Mouse (Mus musculus) cerebellum, postnatal 25 days (tissue): ENCODE results near the gene Fam83f.
A peak's percentile ranks its signal among the peaks of the same experiment; 100 is the strongest.

Source experiments
- DNase-seq, 2 experiments: peaks; one replicate each; pipeline ENCODE4 v3.0.0; 2021; ENCODE audit warnings: mixed read lengths in 2 of 2

Fam83f gene

DNA sequence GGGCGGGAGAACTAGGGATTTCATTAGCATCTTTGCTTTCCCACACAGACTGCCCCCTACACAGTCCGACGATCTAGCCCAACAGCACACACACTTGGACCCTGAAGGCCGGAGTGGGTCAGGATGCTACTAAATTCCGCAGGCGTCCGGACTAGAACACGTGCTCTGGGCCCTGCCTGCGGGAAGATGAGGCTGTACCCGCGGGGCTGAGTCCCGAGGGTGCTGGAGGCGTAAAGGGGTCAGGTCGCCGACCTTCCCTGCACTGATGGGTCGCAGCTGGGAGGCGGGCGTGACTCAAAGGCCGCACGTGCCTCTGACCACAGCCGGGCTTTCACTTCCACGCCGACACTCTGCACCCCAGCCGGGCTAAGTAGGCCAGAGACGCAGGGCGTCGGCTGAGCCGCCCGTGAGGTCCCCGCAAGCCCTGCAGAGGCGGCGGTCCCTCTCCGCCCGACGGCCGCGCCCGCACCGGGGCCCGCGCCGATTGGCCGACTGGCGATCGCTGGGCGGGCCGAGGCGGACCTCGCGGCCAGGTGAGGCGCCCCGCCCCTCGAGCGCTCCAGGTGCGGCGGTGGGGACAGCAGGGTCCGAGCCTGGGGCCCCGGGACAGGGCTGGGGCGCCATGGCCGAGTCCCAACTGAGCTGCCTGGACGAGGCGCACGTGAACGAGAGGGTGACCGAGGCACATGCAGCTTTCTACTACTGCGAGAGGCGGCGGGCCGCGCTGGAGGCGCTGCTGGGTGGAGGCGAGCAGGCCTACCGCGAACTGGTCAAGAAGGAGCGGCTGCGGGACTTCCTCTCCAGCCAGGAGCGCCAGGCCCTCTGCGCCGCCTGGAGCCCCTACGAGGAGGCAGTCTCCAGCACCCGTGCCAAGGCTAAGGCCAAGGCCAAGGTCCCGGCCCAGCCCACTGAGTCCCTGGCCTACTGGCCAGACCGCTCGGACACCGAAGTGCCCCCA is at the start of gene Fam83f:
TSS of gene Fam83f (plus strand) at position 553 of the 958 bp plus-strand sequence.
- DNase-seq, result peak in 1 of 2 experiments; percentile 50

- peak; percentile 92 to 93 for DNase-seq
These were observed 48.3 kb upstream of the Fam83f start for GRCm38 (mm10) chr15:80623171-80623837.

DNA sequence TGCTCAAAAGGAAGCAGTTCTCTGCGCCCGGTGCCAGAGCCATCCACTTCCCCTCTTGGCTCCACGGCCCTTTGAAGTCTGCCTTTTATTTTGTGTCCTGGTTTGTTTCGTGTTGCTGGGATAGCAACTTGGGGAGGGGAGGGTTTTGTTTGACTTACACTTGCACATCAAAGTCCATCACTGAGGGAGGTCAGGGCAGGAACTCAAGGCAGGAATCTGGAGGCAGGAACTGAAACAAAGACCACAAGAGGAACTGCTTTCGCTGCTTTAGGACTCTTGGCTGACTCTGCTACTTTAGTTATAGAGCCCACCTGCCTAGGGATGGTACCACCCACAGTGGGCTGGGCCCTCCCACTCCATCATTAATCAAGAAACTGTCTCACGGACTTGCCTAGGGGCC is 45.2 kb upstream of the Fam83f start:
- DNase-seq, result no peak

GRCm38 (mm10) chr15:80630147-80630546 is 41.5 kb upstream of the Fam83f start:
- DNase-seq, result no peak

GRCm38 (mm10) chr15:80630711-80631110 is 40.9 kb upstream of the Fam83f start:
- no peak for DNase-seq

GRCm38 (mm10) chr15:80631311-80631710 is 40.3 kb upstream of the Fam83f start:
- no peak for DNase-seq

- DNase-seq, result no peak
These were observed 39.3 kb upstream of the Fam83f start for GRCm38 (mm10) chr15:80632280-80632893.

DNA sequence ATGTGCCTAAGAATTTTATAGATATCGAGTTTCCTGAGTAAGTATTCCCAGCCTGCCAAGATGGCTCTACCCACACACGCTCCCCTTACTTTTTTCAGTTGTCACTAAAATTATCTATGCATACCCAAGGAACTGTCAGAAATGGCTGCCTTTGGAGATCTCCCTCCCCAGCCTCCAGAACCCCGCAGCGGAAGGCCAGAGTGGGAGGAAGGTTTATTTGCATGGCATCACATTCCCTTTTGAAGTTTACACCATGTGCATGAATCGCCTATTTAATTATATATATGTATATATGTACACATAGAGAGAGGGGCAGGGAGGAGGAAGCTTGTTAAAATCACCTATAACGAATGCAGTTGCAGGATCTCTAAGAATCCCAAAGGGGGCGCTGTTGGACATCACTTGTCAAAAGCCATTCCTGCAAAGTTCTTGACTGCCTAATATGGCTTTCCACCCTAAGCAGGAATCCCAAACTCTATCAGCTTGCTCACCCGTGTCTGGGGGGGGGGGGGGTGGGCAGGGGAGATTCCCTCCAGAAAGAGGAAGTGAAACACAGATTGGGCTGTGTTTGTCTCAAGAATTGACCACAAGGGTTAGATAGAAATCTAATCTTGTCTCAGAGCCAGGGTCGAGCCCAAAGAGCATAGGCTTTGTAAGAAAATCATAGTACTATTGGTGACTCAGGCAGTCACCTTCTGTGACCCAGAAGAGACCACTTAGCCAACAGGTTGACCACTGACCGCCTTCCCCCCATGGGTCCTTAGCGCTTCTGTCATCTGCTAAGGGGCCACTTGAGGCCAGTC is 37.1 kb upstream of the Fam83f start:
- no peak for DNase-seq

GRCm38 (mm10) chr15:80636757-80637372 is 34.8 kb upstream of the Fam83f start:
- DNase-seq, result no peak

- DNase-seq, result no peak
These were observed 32.5 kb upstream of the Fam83f start for GRCm38 (mm10) chr15:80639071-80639702.

GRCm38 (mm10) chr15:80639874-80640273 is 31.8 kb upstream of the Fam83f start:
- no peak for DNase-seq

DNA sequence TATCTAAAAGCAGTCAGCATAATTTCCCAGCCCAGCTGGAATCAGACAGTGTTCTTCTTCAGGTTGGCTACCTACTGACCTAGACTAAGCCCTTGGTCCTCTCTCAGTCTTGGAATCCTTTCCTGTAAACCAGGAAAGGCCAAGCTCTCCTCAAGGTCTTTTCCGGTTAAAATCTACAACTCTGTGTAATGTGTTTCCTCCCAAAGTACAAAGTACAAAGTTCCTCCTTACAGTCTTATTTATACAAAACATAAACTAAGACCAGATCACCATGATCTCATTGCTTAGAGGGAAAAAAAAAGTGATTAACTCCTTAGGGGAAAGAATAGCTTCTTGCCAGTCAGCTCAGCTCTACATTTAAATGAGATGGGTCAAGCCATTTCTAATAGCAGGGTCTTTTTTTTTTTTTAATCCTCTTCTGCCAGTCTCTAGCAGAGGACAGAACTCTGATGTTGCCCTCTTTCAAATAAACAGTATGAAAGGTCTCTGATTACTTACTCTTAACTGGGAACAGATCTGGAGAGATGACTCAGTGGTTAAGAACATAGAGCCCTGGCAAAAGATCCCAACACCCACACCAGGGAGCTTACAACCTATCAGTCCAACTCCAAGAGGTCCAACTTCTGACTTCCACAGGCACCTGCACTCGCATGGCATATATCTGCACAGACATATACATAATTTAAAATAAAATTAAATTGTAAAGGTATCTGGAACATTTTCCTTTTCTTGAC is 29.8 kb upstream of the Fam83f start:
- DNase-seq, result no peak

GRCm38 (mm10) chr15:80645006-80645797 is 26.4 kb upstream of the Fam83f start:
- DNase-seq, result no peak

- no peak for DNase-seq
These were observed 22.6 kb upstream of the Fam83f start for GRCm38 (mm10) chr15:80648977-80649606.

- DNase-seq, result no peak
These were observed 21.2 kb upstream of the Fam83f start for GRCm38 (mm10) chr15:80650412-80650811.

- no peak for DNase-seq
These were observed 17.8 kb upstream of the Fam83f start for GRCm38 (mm10) chr15:80653865-80654264.

DNA sequence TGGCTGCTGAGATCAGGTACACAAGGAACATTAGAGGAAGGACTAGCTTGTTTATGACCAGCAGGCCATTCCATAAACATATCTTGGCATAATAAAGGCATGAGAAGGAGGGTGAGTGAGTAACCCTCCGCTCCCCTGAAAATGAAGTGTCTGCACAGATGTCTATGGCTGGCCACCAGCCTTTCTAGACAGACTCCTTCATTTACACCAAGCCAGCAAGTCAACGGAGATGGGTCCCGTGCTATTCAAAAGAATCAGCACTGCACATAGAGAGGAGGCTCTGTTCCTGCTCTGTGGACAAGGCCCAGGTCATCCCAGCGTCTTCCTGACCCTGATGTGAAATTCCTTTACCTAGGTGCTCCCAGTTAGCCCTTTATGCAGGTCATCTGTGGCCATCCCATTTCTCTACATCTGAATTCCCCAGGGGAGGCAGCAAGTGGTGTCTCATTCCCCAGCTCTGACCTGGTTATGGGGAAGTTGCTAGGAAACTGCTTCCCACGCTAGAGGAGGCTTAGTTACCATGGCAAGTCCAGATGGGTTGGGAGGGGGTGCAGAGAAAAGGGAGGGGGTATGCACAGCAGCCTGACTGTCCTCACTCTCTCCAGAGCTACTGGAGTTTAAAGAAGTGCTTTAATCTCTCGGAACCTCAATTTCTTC is 12.7 kb upstream of the Fam83f start:
- no peak for DNase-seq

DNA sequence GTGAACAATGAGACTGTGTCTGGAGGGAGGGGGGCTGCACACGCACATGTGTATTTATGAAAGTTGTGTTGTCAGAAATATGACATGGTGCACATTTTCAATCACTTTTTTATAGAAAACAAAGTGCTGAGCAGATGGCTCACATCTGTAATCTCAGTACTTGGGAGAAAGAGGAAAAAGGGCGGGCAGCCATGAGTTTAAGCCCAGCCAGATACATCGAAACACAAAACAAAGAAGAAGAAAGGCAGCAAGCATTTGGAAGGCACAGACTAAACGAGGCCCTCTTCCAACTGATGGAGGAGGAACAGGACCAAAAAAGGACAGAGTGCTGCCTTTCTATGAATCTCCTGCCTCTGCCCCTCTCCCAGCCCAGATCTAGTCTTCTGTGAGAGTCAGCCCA is 10.7 kb upstream of the Fam83f start:
- no peak for DNase-seq

DNA sequence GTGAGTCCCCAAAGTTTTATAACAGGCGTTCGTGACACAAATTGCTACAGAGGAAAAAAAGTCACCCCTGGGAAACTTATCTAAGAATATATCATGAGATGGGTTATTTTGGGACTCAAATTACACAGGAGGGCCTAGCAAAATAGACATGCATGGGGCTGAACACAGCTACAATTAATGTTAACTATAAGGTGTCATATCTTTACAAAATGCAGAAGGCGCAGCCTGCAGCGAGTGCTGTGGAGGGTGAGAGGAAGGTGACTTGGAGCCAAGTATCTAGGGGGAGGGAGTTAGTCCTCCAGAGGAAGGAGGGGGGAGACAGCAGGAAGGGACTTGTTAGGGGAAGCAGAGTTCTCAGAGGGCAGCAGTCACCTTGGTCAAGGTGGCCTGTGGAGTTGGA is 7.2 kb upstream of the Fam83f start:
- DNase-seq, result no peak
